Mouse (Mus musculus) G1E (cell line): Measurements from ENCODE around the gene Folr1. TPM values are rescaled to one million over a fixed set of nuclear protein-coding genes. Genes with fewer than 3 reads are reported as not detected.

ENCODE experiments used
- ATAC-seq: 2 replicates; pipeline ENCODE4 v1.8.0; 2016; ENCODE audit warnings: mild to moderate bottlenecking; ENCODE audit not compliant: insufficient number of reproducible peaks, poor library complexity, low FRiP score, severe bottlenecking; ENCODE audit errors: extremely low read depth
- DNase-seq: peaks from one replicate; pipeline ENCODE4 v3.0.0; 2012; ENCODE audit warnings: low spot score
- H3K27me3 ChIP-seq: 2 replicates; pipeline ENCODE4 v1.6.1; 2012; ENCODE audit warnings: mild to moderate bottlenecking, low read length, inconsistent platforms; ENCODE audit not compliant: insufficient read depth
- H3K36me3 ChIP-seq: replicated peaks from 2 replicates; pipeline ENCODE3; 2012; ENCODE audit warnings: mild to moderate bottlenecking, inconsistent platforms
- H3K4me1 ChIP-seq: 2 replicates; pipeline ENCODE4 v1.6.1; 2012; ENCODE audit warnings: low read depth, low read length, inconsistent platforms, mixed read lengths; ENCODE audit not compliant: insufficient read depth
- H3K4me3 ChIP-seq: 2 replicates; pipeline ENCODE4 v1.5.1; 2012; ENCODE audit warnings: low read depth, mild to moderate bottlenecking, inconsistent platforms, low read length, moderate library complexity, mixed read lengths
- H3K9me3 ChIP-seq: replicated peaks from 2 replicates; pipeline ENCODE4 v1.6.1; 2012; ENCODE audit warnings: inconsistent platforms
- CTCF ChIP-seq: IDR thresholded peaks from 2 replicates; pipeline ENCODE4 v1.5.1; 2012; ENCODE audit warnings: low read depth, low read length, inconsistent platforms, mixed read lengths
- GATA1 ChIP-seq: IDR thresholded peaks from 2 replicates; pipeline ENCODE4 v1.6.1; 2012; ENCODE audit warnings: borderline replicate concordance, low read length, inconsistent platforms, mixed read lengths
- GATA2 ChIP-seq: IDR thresholded peaks from 2 replicates; pipeline ENCODE4 v1.6.1; 2012; ENCODE audit warnings: low read depth, low read length, inconsistent platforms, borderline replicate concordance
- POLR2AphosphoS5 ChIP-seq: IDR thresholded peaks from 2 replicates; pipeline ENCODE4 v1.6.1; 2012; ENCODE audit warnings: low read depth, low read length, inconsistent platforms; ENCODE audit not compliant: insufficient replicate concordance
- TAL1 ChIP-seq: conservative IDR thresholded peaks from 2 replicates; pipeline ENCODE4 v1.6.1; 2012; ENCODE audit warnings: low read depth, low read length, inconsistent platforms, mixed read lengths
- polyA plus RNA-seq: library from polyadenylated mRNA; stranded (reverse); fragments of >175 nt; gene quantifications from 2 replicates; pipeline ENCODE4 v1.2.3, GENCODE M21; 2012
- total RNA-seq, 2 experiments: library from RNA; stranded (forward) in 1 of 2; stranded (reverse) in 1 of 2; fragments of 200-1000 nt in 1 of 2; fragments of >200 nt in 1 of 2; fragmentation: Nextera tagmentation in 1 of 2; gene quantifications; 2 replicates each; pipeline ENCODE4 v1.2.3; 2014 to 2017

The Folr1 gene
- total and polyA plus RNA-seq, 3 experiments, result 0.22 TPM; not detected in 2

DNA sequence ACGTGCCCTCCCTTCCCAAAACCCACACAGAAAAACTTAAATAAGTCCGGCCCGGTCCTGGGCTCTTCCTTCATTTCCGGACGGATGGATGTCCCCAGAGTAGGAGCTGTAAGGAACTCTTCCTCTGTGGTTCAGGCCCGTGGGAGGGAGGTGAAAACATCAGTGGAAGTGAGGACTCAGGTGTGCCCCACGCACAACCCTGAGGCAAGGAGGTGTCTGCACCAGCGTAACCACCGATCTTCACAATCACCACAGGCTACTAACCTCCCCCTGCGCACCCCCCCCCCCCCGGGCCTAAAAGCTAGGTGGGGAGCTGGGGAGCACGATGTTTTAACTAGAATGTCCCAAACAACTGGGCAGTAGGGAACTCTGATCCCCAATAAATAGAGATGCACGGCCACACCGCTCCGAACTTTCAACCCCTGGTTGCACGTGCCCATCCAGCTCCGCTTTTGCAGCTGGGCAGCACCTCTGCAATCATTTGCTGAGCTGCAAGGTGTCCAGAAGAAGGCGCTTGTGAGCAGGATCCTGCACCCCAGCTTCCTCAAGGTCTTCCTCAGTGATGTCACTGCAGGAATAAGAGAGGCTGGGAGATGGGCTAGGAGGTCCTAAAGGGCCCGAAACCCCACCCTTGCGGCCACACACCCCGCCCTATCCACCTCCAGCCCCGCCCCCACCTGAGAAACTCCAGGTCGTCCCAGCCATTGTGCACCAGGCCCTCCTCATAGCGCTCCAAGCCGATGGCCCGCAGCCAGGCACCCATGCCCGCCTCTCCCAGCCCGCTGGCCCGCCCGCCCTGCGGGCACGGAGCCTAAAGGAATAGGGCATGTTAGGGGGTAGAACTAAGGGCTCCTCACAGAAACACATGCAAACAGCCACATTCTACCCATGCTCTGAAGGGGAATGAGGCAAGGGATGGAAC, 47.5 kb downstream of the Folr1 start:
- H3K4me3 ChIP-seq, result no peak overlapping the region
- peaks cover 18% of the 10 kb centered on the region for H3K9me3 ChIP-seq
- peaks cover 54% of the 10 kb centered on the region for H3K36me3 ChIP-seq
- peaks cover 8% of the 10 kb centered on the region; the same call in 1 of the 2 replicates for H3K27me3 ChIP-seq
- H3K4me1 ChIP-seq, result no peaks in the 10 kb centered on the region
- TF ChIP-seq CTCF (no peak), POLR2AphosphoS5 (no peak), GATA2 (no peak), TAL1 (no peak), GATA1 (no peak)
- DNase-seq (no peak), ATAC-seq (no peak)

DNA sequence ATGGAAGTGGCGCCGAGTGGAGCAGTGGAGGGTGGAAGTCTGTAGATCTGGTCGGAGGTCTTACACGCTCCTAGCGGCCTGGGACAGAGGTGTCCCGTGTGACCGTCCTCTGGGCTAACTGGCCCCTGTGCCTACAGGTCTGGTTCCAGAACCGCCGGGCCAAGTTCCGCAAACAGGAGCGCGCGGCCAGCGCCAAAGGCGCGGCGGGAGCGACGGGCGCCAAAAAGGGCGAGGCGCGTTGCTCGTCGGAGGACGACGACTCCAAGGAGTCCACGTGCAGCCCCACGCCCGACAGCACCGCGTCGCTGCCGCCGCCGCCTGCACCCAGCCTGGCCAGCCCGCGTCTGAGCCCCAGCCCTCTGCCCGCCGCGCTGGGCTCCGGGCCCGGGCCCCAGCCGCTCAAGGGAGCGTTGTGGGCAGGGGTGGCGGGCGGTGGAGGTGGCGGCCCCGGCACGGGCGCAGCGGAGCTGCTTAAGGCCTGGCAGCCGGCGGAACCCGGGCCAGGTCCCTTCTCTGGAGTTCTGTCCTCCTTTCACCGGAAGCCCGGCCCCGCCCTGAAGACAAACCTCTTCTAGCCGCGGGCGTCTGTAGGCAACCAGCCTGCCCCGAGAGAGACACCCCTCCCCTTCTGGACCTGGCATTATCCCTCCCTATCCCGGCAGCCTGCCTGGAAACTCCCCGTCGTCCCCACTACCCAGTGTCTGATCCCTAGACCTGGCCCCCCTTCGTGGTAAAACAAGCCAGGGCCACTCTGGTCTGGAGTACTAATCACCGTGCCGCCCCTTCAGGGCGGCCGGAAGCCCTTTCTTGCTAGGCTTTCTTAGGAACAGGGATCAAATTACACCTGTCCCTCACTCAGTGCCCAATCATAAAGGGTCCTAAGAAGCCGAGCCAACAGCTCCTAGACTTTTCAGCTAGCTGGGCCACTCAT, 48.8 kb downstream of the Folr1 start:
- Histone ChIP-seq H3K36me3 (peaks cover 41% of the 10 kb centered on the region), H3K4me1 (no peaks in the 10 kb centered on the region), H3K9me3 (peaks cover 18% of the 10 kb centered on the region), H3K27me3 (peaks cover 20% of the 10 kb centered on the region; the same call in 1 of the 2 replicates), H3K4me3 (no peak overlapping the region)
- no peak for TF ChIP-seq GATA2
- TF ChIP-seq CTCF, result no peak
- TF ChIP-seq TAL1, result no peak
- TF ChIP-seq POLR2AphosphoS5, result no peak
- no peak for TF ChIP-seq GATA1
- DNase-seq, result no peak
- ATAC-seq, result no peak

DNA sequence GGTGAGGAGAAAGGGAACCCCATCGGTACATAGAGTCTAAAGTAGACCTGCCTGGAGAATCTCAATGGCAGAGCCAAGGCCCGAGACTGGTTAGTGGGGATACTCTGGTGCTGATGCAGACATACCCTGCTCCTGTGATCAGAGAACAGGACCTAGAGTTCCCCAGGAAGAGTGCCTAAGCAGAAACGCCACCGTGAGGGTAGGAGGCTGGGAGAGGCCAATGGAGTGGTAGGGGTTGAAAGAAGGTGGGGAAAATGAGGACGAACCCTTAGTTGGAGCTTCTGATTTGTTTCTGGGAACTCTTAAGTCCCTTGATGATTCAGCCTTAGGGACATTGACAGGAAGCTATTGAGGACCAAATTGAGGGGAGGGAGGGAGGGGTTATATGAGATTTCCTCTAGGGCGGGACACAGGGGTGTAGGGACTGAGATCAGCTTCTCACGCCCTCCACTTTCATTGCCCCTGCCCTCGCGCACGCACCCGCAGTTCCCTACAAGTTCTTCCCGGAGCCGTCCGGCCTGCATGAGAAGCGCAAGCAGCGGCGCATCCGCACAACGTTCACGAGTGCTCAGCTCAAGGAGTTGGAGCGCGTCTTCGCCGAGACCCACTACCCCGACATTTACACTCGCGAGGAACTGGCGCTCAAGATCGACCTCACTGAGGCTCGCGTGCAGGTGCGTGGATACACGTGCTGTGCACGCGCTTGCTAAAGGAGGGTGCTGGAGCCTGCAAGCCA, 50.1 kb downstream of the Folr1 start:
- Histone ChIP-seq H3K4me1 (no peaks in the 10 kb centered on the region), H3K4me3 (no peak overlapping the region), H3K9me3 (peaks cover 18% of the 10 kb centered on the region), H3K27me3 (peaks cover 20% of the 10 kb centered on the region; the same call in 1 of the 2 replicates), H3K36me3 (peaks cover 27% of the 10 kb centered on the region)
- no peak for DNase-seq
- no peak for ATAC-seq
- no peak for TF ChIP-seq TAL1

DNA sequence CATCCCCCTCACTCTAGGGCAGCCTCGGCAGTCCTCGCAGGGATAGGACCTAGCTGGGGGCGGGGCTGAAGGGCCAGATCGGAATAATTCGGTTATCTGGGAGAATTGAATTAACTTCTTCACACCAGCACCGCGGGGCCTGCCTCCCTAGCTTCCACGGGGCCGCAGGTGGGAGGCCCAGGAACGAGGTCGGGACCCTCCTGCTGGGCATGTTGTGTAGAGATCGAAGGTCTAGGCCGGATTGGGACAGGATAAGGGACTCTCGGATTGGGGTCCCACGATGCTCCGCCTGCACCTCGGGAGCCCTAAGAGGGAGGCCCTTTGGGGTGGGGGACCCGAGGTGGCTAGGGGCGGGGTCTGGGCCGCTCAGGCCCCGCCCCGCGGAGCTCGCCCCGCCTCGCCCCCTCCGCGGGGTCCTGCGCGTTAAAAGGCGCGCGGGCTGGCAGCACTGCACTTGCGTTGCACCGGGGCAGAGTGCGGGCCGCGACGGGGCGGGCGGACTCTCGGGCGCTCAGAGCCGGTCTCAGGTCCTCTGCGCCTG, 52.7 kb downstream of the Folr1 start, which contains the start of gene Phox2a:
TSS of gene Phox2a (plus strand) at position 453 of the 541 bp plus-strand sequence.
- ATAC-seq, result no peak
- no peak for TF ChIP-seq GATA2
- no peak for TF ChIP-seq GATA1
- no peak for TF ChIP-seq CTCF
- no peak for TF ChIP-seq POLR2AphosphoS5
- TF ChIP-seq TAL1, result no peak
- no peak for DNase-seq
- Histone ChIP-seq H3K36me3 (peaks cover 3% of the 10 kb centered on the region), H3K4me3 (no peak within 1 kb of the TSS), H3K9me3 (peaks cover 18% of the 10 kb centered on the region), H3K27me3 (peaks cover 31% of the 10 kb centered on the region), H3K4me1 (no peaks in the 10 kb centered on the region)

Other genes with a start within 250 kb of the Folr1 start
- gene Clpb, start 207.2 kb downstream of the Folr1 start, total RNA-seq (2014; fragmentation: Nextera tagmentation), result 17.5 and 25.6 TPM in 2 replicates
- 23.1 and 29.9 TPM in 2 replicates for gene Clpb, start 207.2 kb downstream of the Folr1 start, total RNA-seq (2017)
- gene Clpb, start 207.2 kb downstream of the Folr1 start, polyA plus RNA-seq, result 20.2 and 30.2 TPM in 2 replicates
- gene Phox2a, start 52.5 kb downstream of the Folr1 start, total RNA-seq (2014; fragmentation: Nextera tagmentation), result not detected in 2 replicates
- gene Phox2a, start 52.5 kb downstream of the Folr1 start, total RNA-seq (2017), result 0.27 TPM in 1 of 2 replicates, not detected in the other
- not detected in 2 replicates for gene Phox2a, start 52.5 kb downstream of the Folr1 start, polyA plus RNA-seq
- gene Inppl1, start 32.6 kb downstream of the Folr1 start, total RNA-seq (2014; fragmentation: Nextera tagmentation), result 31.6 and 55.6 TPM in 2 replicates
- gene Inppl1, start 32.6 kb downstream of the Folr1 start, total RNA-seq (2017), result 41.0 and 43.2 TPM in 2 replicates
- gene Inppl1, start 32.6 kb downstream of the Folr1 start, polyA plus RNA-seq, result 54.1 and 62.2 TPM in 2 replicates
- gene Folr2, start 13.6 kb downstream of the Folr1 start, total RNA-seq (2014; fragmentation: Nextera tagmentation), result not detected in 2 replicates
- not detected in 2 replicates for gene Folr2, start 13.6 kb downstream of the Folr1 start, total RNA-seq (2017)
- not detected in 2 replicates for gene Folr2, start 13.6 kb downstream of the Folr1 start, polyA plus RNA-seq
- 55.6 and 63.3 TPM in 2 replicates for gene Anapc15, start 7.1 kb downstream of the Folr1 start, total RNA-seq (2014; fragmentation: Nextera tagmentation)
- gene Anapc15, start 7.1 kb downstream of the Folr1 start, total RNA-seq (2017), result 113 and 128 TPM in 2 replicates
- gene Anapc15, start 7.1 kb downstream of the Folr1 start, polyA plus RNA-seq, result 20.2 and 20.5 TPM in 2 replicates
- gene Lamtor1, start 35.1 kb upstream of the Folr1 start, total RNA-seq (2014; fragmentation: Nextera tagmentation), result 96.2 and 96.5 TPM in 2 replicates
- 145 and 146 TPM in 2 replicates for gene Lamtor1, start 35.1 kb upstream of the Folr1 start, total RNA-seq (2017)
- 136 and 153 TPM in 2 replicates for gene Lamtor1, start 35.1 kb upstream of the Folr1 start, polyA plus RNA-seq
- gene Tomt, start 35.6 kb upstream of the Folr1 start, total RNA-seq (2014; fragmentation: Nextera tagmentation), result not detected in 2 replicates
- gene Tomt, start 35.6 kb upstream of the Folr1 start, total RNA-seq (2017), result 0.22 and 0.23 TPM in 2 replicates
- gene Tomt, start 35.6 kb upstream of the Folr1 start, polyA plus RNA-seq, result 0.01 TPM in 1 of 2 replicates, not detected in the other
- 12.4 and 17.7 TPM in 2 replicates for gene Lrrc51, start 63.1 kb upstream of the Folr1 start, total RNA-seq (2014; fragmentation: Nextera tagmentation)
- gene Lrrc51, start 63.1 kb upstream of the Folr1 start, total RNA-seq (2017), result 2.9 and 4.1 TPM in 2 replicates
- 0.53 and 0.65 TPM in 2 replicates for gene Lrrc51, start 63.1 kb upstream of the Folr1 start, polyA plus RNA-seq
- 134 and 189 TPM in 2 replicates for gene Numa1, start 63.3 kb upstream of the Folr1 start, total RNA-seq (2014; fragmentation: Nextera tagmentation)
- gene Numa1, start 63.3 kb upstream of the Folr1 start, total RNA-seq (2017), result 120 and 125 TPM in 2 replicates
- gene Numa1, start 63.3 kb upstream of the Folr1 start, polyA plus RNA-seq, result 106 and 112 TPM in 2 replicates
- gene Il18bp, start 147.9 kb upstream of the Folr1 start, total RNA-seq (2014; fragmentation: Nextera tagmentation), result 4.2 and 6.5 TPM in 2 replicates
- 2.5 and 2.7 TPM in 2 replicates for gene Il18bp, start 147.9 kb upstream of the Folr1 start, total RNA-seq (2017)
- 1.8 TPM in 2 replicates for gene Il18bp, start 147.9 kb upstream of the Folr1 start, polyA plus RNA-seq
- 8.6 and 11.8 TPM in 2 replicates for gene Rnf121, start 194.7 kb upstream of the Folr1 start, total RNA-seq (2014; fragmentation: Nextera tagmentation)
- gene Rnf121, start 194.7 kb upstream of the Folr1 start, total RNA-seq (2017), result 10.9 and 11.4 TPM in 2 replicates
- gene Rnf121, start 194.7 kb upstream of the Folr1 start, polyA plus RNA-seq, result 1.7 and 2.7 TPM in 2 replicates
- 29.5 and 45.5 TPM in 2 replicates for gene Xndc1, start 194.7 kb upstream of the Folr1 start, total RNA-seq (2014; fragmentation: Nextera tagmentation)
- 35.4 and 39.4 TPM in 2 replicates for gene Xndc1, start 194.7 kb upstream of the Folr1 start, total RNA-seq (2017)
- 25.0 and 29.7 TPM in 2 replicates for gene Xndc1, start 194.7 kb upstream of the Folr1 start, polyA plus RNA-seq
- 0.39 and 1.4 TPM in 2 replicates for gene Xntrpc, start 194.9 kb upstream of the Folr1 start, total RNA-seq (2014; fragmentation: Nextera tagmentation)
- 0.44 and 0.46 TPM in 2 replicates for gene Xntrpc, start 194.9 kb upstream of the Folr1 start, total RNA-seq (2017)
- 0.21 and 0.31 TPM in 2 replicates for gene Xntrpc, start 194.9 kb upstream of the Folr1 start, polyA plus RNA-seq
- 0.45 TPM in 1 of 2 replicates, not detected in the other for gene Trpc2, start 212.3 kb upstream of the Folr1 start, total RNA-seq (2014; fragmentation: Nextera tagmentation)
- gene Trpc2, start 212.3 kb upstream of the Folr1 start, total RNA-seq (2017), result not detected in 2 replicates
- gene Trpc2, start 212.3 kb upstream of the Folr1 start, polyA plus RNA-seq, result not detected in 2 replicates
- gene Art1, start 231.0 kb upstream of the Folr1 start, total RNA-seq (2014; fragmentation: Nextera tagmentation), result not detected in 2 replicates
- gene Art1, start 231.0 kb upstream of the Folr1 start, total RNA-seq (2017), result 0.22 TPM in 1 of 2 replicates, not detected in the other
- not detected in 2 replicates for gene Art1, start 231.0 kb upstream of the Folr1 start, polyA plus RNA-seq
- not detected in 2 replicates for gene Art5, start 238.7 kb upstream of the Folr1 start, total RNA-seq (2014; fragmentation: Nextera tagmentation)
- gene Art5, start 238.7 kb upstream of the Folr1 start, total RNA-seq (2017), result 0.16 TPM in 1 of 2 replicates, not detected in the other
- not detected in 2 replicates for gene Art5, start 238.7 kb upstream of the Folr1 start, polyA plus RNA-seq
- gene Chrna10, start 246.0 kb upstream of the Folr1 start, total RNA-seq (2014; fragmentation: Nextera tagmentation), result not detected in 2 replicates
- 0.11 TPM in 1 of 2 replicates, not detected in the other for gene Chrna10, start 246.0 kb upstream of the Folr1 start, total RNA-seq (2017)
- gene Chrna10, start 246.0 kb upstream of the Folr1 start, polyA plus RNA-seq, result not detected in 2 replicates